Mouse (Mus musculus): ENCODE data around the gene Shisal1.

The Shisal1 gene

GRCm38 (mm10) chr15:84366574-84366989 lies 80.3 kb downstream of the Shisal1 start:
- DNase-seq, result no peak

GRCm38 (mm10) chr15:84365675-84366381 lies 81.1 kb downstream of the Shisal1 start:
- no peak for DNase-seq

- DNase-seq, result no peak
Measured at GRCm38 (mm10) chr15:84364746-84365145, 82.2 kb downstream of the Shisal1 start.

GRCm38 (mm10) chr15:84355081-84355480 lies 91.8 kb downstream of the Shisal1 start:
- DNase-seq, result no peak

- no peak for DNase-seq
Measured at GRCm38 (mm10) chr15:84351915-84352844, 94.7 kb downstream of the Shisal1 start.

GRCm38 (mm10) chr15:84351342-84351741 lies 95.6 kb downstream of the Shisal1 start:
- DNase-seq, result no peak

- no peak for DNase-seq
Measured at GRCm38 (mm10) chr15:84349915-84350738, 96.8 kb downstream of the Shisal1 start.

GRCm38 (mm10) chr15:84348769-84349168 lies 98.1 kb downstream of the Shisal1 start:
- DNase-seq, result no peak

GRCm38 (mm10) chr15:84340926-84341325 lies 106.0 kb downstream of the Shisal1 start:
- no peak for DNase-seq

GRCm38 (mm10) chr15:84337599-84337998 lies 109.3 kb downstream of the Shisal1 start:
- DNase-seq, result no peak

- DNase-seq, result no peak
Measured at GRCm38 (mm10) chr15:84336281-84336817, 110.5 kb downstream of the Shisal1 start.

GRCm38 (mm10) chr15:84331066-84331612 lies 115.8 kb downstream of the Shisal1 start:
- DNase-seq, result peak; percentile 21 to 46

GRCm38 (mm10) chr15:84329940-84330339 lies 117.0 kb downstream of the Shisal1 start:
- DNase-seq, result peak; percentile 63 to 64

Data from kidney, postnatal 36 days (tissue).